Mouse (Mus musculus) limb, embryonic 10.5 days (tissue): Measurements from ENCODE around the gene Oscp1. TPM values are rescaled to one million over a fixed set of nuclear protein-coding genes. Genes with fewer than 3 reads are reported as not detected.

Source experiments
- polyA plus RNA-seq: library from polyadenylated mRNA; unstranded; fragments of >200 nt; fragmentation: Nextera tagmentation; extraction: Ambion mirVana; gene quantifications from 2 replicates; pipeline ENCODE4 v1.2.1, GENCODE M21; 2016

Gene Oscp1
- polyA plus RNA-seq, 1 experiment from 2014 or later = 23.7 TPM

Other genes starting within 250 kb of the Oscp1 start
- gene Csf3r, start 34.0 kb upstream of the Oscp1 start, polyA plus RNA-seq = 0.58 and 0.78 TPM in 2 replicates
- 150 and 170 TPM in 2 replicates for gene Mrps15, start 11.6 kb upstream of the Oscp1 start, polyA plus RNA-seq
- gene Lsm10, start 38.1 kb downstream of the Oscp1 start, polyA plus RNA-seq = 41.3 and 48.0 TPM in 2 replicates
- gene Stk40, start 45.4 kb downstream of the Oscp1 start, polyA plus RNA-seq = 48.2 and 52.1 TPM in 2 replicates
- 72.7 and 82.2 TPM in 2 replicates for gene Eva1b, start 89.2 kb downstream of the Oscp1 start, polyA plus RNA-seq
- 2.9 and 4.7 TPM in 2 replicates for gene Sh3d21, start 104.9 kb downstream of the Oscp1 start, polyA plus RNA-seq
- gene Thrap3, start 144.2 kb downstream of the Oscp1 start, polyA plus RNA-seq = 263 and 287 TPM in 2 replicates
- 56.2 and 63.2 TPM in 2 replicates for gene Map7d1, start 197.8 kb downstream of the Oscp1 start, polyA plus RNA-seq
- 83.1 and 95.3 TPM in 2 replicates for gene Trappc3, start 203.8 kb downstream of the Oscp1 start, polyA plus RNA-seq
- 0.65 and 1.4 TPM in 2 replicates for gene Col8a2, start 228.2 kb downstream of the Oscp1 start, polyA plus RNA-seq